Mouse (Mus musculus) embryonic fibroblast, embryonic 13.5 days (primary cell): ENCODE measurements around the gene Ank. TPM values are rescaled to one million over a fixed set of nuclear protein-coding genes. Genes with fewer than 3 reads are reported as not detected.

Experiments used
- H3K27ac ChIP-seq: 2 replicates; pipeline ENCODE4 v1.5.1; 2012; ENCODE audit warnings: low read length, control low read depth, inconsistent platforms; ENCODE audit not compliant: insufficient read depth
- H3K4me1 ChIP-seq: 2 replicates; pipeline ENCODE4 v1.6.1; 2011; ENCODE audit warnings: low read length; ENCODE audit not compliant: control insufficient read depth, insufficient read depth
- H3K4me3 ChIP-seq: 2 replicates; pipeline ENCODE4 v1.5.1; 2011; ENCODE audit warnings: mild to moderate bottlenecking, control low read depth, low read length; ENCODE audit not compliant: insufficient read depth
- CTCF ChIP-seq: IDR thresholded peaks from 2 replicates; pipeline ENCODE4 v1.5.1; 2011; ENCODE audit warnings: mild to moderate bottlenecking, control low read depth, low read length, moderate library complexity, borderline replicate concordance; ENCODE audit not compliant: insufficient read depth
- POLR2A ChIP-seq: IDR thresholded peaks from 2 replicates; pipeline ENCODE4 v1.6.1; 2011; ENCODE audit warnings: low read depth, mild to moderate bottlenecking, control low read depth, low read length, moderate library complexity
- polyA plus RNA-seq: library from polyadenylated mRNA; stranded (reverse); fragments of >200 nt; gene quantifications from 2 replicates; pipeline ENCODE4 v1.2.4, GENCODE M21; 2011; ENCODE audit warnings: low read depth; ENCODE audit not compliant: missing spikeins, insufficient read length

Ank gene
- polyA plus RNA-seq, 1 experiment, result 30.3 TPM

DNA sequence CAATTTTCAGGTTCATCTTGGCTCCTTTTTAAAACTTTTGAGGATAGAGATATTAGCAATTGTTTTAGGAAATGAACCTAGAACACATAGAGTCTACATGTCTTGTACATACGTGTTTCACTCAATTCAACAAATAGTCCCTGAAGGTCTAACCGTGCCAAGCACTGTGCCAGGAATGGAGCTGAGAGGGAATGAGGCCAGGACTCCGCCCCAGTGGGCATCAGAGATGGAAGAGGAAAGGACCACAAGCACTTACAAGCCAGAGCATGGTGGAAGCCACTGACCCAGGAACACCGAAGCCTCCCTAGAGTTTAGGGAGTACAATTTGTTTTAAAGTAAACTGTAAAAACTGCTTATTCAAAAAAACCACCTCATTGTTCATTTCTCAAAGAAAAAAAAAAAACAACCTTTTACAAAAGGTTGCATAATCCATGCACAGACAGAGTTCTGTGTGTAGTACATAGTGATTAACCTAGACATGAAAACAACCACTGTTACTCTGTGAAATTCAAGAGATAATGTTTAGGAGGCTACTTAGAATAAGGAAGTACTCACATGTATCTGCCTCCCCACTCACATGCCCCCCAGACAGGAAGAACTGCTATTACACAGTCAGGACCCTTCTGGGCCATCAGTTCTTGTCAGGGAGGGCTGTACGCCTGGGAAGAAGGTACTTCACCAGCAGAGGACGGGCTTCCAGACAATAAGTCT lies 154.2 kb downstream of the Ank start:
- H3K4me3 ChIP-seq, result no peak overlapping the region
- H3K27ac ChIP-seq, result no peak overlapping the region
- TF ChIP-seq POLR2A (no peak), CTCF (no peak)
- H3K4me1 ChIP-seq, result no peaks in the 10 kb centered on the region

DNA sequence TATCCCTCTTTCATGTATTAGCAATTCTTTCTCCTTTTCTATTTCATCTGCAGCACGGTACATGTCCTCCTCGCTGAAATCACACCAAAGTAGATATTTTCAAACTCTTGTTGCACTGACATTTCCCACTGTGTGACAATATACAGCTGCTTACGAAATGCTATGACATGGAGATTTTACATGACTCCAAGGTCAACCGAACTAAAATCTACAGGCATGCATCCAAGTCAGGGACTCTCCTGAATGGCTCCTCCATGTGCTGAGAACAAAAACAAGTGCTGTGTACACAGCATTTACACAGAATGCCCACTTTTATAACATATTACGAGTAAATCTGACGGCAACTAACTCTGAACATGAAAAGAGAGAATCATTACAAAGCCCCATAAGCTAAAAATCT lies 156.8 kb downstream of the Ank start:
- Histone ChIP-seq H3K4me3 (no peak overlapping the region), H3K27ac (no peak overlapping the region), H3K4me1 (no peaks in the 10 kb centered on the region)
- TF ChIP-seq POLR2A (no peak), CTCF (no peak)

DNA sequence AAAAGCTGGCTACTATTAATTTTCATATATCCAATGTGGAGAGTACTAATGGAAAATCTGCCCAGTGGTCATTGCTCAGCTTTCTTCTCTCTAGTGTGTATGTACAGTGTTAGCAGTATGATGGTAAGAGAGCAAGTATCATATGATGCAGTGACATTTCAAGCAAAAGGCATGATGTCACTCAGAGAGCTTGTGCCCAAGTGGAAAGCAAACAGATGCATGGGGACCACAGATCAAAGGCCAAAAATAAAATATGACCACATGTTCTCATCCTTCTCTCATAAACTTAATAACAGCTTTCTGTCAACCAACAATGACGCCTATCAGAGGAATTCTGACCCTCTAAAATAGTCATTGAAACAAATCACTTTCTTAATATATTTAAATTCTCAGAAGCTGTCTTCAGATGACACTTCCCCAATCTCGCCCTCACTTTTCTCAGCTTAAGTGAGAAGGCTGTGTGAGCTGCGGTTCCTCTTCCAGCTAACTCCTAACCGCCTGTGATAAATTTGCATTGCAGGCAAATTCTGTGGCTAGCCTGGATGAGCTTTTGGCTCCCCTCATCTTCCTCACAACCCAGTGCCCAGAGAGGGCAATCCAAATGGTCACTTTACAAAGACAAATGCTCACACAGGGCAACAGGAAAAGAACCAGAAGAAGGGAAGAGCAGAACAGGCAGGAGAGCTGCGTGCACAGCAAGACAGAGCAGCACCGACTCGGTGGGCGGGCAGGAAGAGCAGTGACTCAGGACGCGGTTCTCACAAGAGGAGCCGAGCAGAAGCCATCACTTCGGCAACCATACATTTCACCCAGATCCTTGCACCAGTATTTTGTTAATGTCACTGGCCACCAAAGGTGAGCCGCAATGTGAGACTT lies 158.8 kb downstream of the Ank start:
- no peak for TF ChIP-seq CTCF
- TF ChIP-seq POLR2A, result no peak
- Histone ChIP-seq H3K4me1 (peaks cover 6% of the 10 kb centered on the region), H3K27ac (no peak overlapping the region), H3K4me3 (no peak overlapping the region)

DNA sequence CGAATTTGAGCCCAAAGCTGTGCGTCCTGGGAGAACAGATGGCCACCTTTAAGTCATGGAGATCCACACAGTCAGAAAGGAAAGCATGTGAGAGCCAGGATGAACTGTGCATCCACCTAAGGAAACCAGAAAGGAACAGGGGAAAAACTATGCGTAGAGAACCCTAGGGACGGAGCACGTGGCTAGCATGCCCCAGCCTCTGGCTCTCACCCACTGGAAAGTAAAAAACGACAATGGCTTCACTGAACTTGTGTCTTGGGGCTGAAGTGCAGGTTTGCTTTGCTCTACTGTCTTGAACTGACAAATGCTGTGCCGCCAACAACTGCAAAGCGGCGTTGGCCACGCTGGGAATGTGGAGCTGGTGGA lies 159.4 kb downstream of the Ank start:
- Histone ChIP-seq H3K27ac (no peak overlapping the region), H3K4me1 (peaks cover 6% of the 10 kb centered on the region), H3K4me3 (no peak overlapping the region)
- TF ChIP-seq POLR2A (no peak), CTCF (no peak)

DNA sequence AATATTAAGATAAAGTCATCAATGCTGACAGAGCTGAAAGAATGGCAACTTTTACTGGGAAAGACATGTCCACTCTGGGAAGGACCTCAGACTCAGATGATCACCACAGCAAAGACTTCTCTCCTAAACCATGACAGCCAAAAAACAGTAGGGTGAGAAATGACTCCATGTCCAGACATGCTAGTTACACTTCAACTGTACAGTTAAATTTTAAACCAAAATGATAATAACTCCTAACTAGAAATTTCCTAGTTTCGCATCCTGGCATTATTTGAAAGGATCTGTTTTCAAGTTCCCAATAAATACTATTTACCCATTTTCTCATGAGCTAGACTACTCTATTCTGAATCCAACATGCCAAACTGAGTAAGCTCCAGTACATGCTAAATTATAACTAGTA lies 159.8 kb downstream of the Ank start:
- H3K4me3 ChIP-seq, result no peak overlapping the region
- TF ChIP-seq CTCF (no peak), POLR2A (no peak)
- peaks cover 6% of the 10 kb centered on the region for H3K4me1 ChIP-seq
- H3K27ac ChIP-seq, result no peak overlapping the region

DNA sequence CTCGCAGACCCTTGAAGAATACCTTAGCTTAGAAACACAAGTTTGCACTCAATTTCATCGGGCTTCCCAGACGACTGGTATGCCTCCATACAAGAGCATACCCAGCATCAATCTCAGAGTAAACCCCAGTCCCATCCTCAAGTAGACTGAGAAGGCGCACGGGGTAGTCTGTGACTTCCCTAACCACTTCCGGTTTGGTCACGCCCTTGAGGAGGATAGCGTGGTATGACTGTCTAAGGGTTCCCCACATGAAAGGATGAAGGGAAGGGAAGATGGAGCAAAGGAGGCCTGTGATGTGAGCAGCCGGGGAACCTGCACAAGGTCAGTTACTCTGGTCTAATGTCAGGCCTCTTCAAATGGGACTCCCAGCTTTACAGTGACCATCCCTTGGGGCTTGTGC lies 161.3 kb downstream of the Ank start:
- no peak overlapping the region for H3K4me3 ChIP-seq
- peaks cover 6% of the 10 kb centered on the region for H3K4me1 ChIP-seq
- no peak overlapping the region for H3K27ac ChIP-seq
- TF ChIP-seq POLR2A, result no peak
- no peak for TF ChIP-seq CTCF

DNA sequence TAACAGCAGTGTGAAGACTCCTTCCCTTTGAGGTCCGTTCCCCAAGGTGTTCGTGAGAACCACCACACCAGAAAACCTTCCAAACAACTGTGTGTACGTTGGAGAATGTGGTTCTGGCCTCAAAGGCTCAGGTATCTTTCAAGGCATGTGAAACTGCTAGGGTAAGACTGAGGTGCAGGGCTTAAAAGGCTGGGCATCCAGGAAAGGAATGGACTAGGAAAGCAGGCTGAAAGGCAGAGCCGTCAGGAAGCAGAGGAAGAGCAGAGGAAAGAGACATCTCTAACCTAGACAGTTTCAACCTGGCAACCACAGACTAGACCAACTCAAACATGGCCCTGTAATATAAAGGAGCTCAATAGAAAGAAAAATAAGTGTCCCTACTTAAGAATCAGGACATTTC lies 162.6 kb downstream of the Ank start:
- Histone ChIP-seq H3K4me1 (peaks cover 6% of the 10 kb centered on the region), H3K4me3 (peak overlapping the region; percentile 92)
- no peak for TF ChIP-seq CTCF
- no peak for TF ChIP-seq POLR2A

DNA sequence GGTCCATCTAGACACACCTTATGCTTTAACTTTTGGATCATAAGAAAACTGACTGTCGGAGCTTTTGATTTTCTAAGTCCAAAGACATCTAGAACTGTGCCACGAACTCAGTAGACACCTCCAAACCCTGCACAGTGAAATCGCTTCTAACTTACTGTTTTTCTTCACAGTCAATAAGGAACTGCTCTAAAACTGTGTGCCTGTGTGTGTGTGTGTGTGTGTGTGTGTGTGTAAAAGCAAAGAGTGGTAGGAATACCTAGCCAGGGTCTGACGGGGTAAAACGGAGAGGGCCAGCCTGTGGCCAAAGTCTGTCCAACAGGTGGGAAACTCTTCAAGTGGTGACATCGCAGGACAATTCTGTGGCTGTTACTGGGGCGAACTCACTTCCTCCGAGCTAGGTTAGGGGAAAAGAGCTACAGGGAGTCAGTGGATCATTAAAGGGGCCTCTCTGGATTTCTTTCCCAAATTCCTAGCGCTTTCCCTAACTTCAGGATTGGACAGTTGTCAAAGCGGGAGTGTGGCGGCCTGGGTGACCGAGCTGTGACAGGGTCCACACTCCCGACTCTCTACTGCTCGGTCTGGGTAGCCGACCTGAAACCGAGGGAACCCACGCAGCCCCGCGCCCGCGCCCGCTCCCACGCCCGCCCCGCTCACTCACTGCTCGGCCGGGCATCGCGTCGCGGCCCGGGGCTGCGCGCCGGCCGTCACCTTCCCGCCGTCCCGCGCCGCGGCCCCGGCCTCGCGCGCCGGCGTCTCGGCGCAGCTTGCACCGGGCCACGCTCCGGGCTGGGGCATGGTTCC lies 163.5 kb downstream of the Ank start:
- Histone ChIP-seq H3K27ac (no peak overlapping the region), H3K4me1 (peaks cover 6% of the 10 kb centered on the region), H3K4me3 (peak overlapping the region; percentile 92)
- no peak for TF ChIP-seq POLR2A
- TF ChIP-seq CTCF, result no peak

More for the DNA sequence above, 162.6 kb downstream of the Ank start:
- H3K27ac ChIP-seq, result no peak overlapping the region

DNA sequence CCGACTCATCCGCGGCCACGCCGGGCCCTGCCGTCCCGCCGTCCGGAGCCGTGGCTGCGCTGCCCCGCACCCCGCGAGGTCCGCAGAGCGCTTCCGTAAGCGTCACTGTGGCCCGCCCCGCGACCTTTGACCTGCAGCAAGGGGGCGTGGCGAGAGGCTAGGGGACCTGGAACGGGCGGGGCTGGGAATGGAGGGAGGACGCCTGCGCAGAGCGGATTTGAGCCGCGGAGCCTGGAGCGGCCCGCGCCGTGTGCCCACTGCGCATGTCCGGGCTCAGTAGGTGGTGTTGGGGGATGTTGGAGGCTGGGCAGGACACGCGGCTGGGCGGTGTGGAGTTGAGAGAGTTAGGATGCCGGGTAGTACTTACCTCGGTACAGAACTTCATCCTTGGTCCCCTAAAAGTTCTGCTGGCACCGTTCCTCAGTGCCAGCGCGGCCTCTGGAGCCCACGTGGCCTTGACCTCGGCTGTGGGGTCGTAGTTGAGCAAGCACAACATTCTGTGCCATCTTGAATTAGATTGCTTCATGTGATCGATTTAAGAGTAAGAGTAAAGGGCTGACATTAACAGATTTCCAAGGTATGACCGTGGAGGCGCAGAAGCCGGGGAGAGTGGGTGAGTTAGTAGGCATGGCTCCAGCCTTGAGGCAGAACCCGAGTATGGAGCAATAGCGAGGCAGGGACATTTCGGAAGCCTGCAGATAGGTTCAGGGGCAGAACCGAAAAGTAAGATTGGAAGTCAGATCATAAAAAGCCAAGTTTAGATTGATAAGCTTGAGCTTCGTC lies 164.3 kb downstream of the Ank start, which contains the start of gene Otulin:
Gene Otulin, minus strand, starts transcription at position 93 of the 783 bp plus-strand sequence.
- peak within 1 kb of the TSS; percentile 92 for H3K4me3 ChIP-seq
- TF ChIP-seq CTCF (no peak), POLR2A (peak; percentile 93)
- H3K4me1 ChIP-seq, result peaks cover 6% of the 10 kb centered on the region
- peak within 1 kb of the TSS; percentile 49 for H3K27ac ChIP-seq
